ENCODE assay signal across 9 mouse cellular contexts in the genomic region with DNA sequence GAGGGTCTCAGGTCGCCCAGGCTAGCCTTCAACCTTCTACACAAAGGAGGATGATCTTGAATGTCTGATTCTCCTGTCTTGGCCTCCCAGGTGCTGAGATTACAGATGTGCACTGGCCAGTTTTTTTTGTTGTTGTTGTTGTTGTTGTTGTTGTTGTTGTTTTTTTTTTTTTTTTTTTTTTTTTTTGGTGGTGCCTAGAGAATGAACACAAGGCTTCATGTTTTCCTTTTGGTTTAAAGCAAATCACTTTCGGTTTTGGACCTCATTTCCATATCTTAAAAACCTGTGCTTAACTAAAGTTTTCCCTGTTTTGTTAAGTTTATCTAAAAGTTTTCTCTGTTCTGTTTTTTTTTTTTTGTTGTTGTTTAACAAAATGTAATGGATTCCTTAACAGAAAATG. TPM values are rescaled to one million over a fixed set of nuclear protein-coding genes. Genes with fewer than 3 reads are reported as not detected.
DNase-seq lines count a peak whose midpoint lies in the region; ATAC-seq and TF ChIP-seq lines count a peak whose summit lies in the region.
"Had no signal": no experiment of that assay in that cellular context is flagged by ENCODE, and none has a peak within 500 bp of the region (broad histone marks: within the 10 kb centered on the region; RNA-seq: fewer than 3 reads in every experiment).

No protein-coding gene starts in this region.

- H3K9ac ChIP-seq in heart, embryonic 15.5 days, result peak overlapping the region; percentile 91
- peak overlapping the region; percentile 92; the same call in 1 of the 2 replicates for H3K9ac ChIP-seq in ES-E14 (ENCODE audit: insufficient read depth, low read depth, low read length, poor library complexity, severe bottlenecking)
- peak overlapping the region; percentile 90 for H3K9ac ChIP-seq in hindbrain, embryonic 11.5 days (ENCODE audit: low read depth, low read length)
- H3K9ac ChIP-seq in midbrain, embryonic 11.5 days (ENCODE audit: low read length), result peak overlapping the region; percentile 91

- peaks cover 8% of the 10 kb centered on the region; the same call in 1 of the 2 replicates for H3K36me3 ChIP-seq in heart, embryonic 15.5 days
- peaks cover 23% of the 10 kb centered on the region for H3K36me3 ChIP-seq in ES-E14 (ENCODE audit: control insufficient read depth, insufficient read depth, low read length, poor library complexity, severe bottlenecking)
- H3K36me3 ChIP-seq in hindbrain, embryonic 11.5 days (ENCODE audit: control insufficient read depth, insufficient read depth, low read length), result peaks cover 2% of the 10 kb centered on the region; the same call in 1 of the 2 replicates
- peaks cover 5% of the 10 kb centered on the region; the same call in 1 of the 2 replicates for H3K36me3 ChIP-seq in midbrain, embryonic 11.5 days (ENCODE audit: control insufficient read depth, insufficient read depth, low read length)

- 3% methylated on average over 2 of the region's 2 CpGs for WGBS in heart, embryonic 15.5 days
- WGBS in hindbrain, embryonic 11.5 days, result 6% methylated on average over 2 of the region's 2 CpGs
- WGBS in midbrain, embryonic 11.5 days, result 10% methylated on average over 2 of the region's 2 CpGs

- peaks cover 42% of the 10 kb centered on the region for H3K4me1 ChIP-seq in heart, embryonic 15.5 days (replicated peaks)
- H3K4me1 ChIP-seq in ES-E14 (ENCODE audit: control insufficient read depth in 2 of 2, insufficient read depth in 2 of 2, low read length in 2 of 2, poor library complexity in 1 of 2), result peaks cover 0 to 2% of the 10 kb centered on the region in 2 experiments; a peak in 1 of 4 replicates
- H3K4me1 ChIP-seq in hindbrain, embryonic 11.5 days (replicated peaks; ENCODE audit: control insufficient read depth, insufficient read depth, low read length), result peaks cover 7% of the 10 kb centered on the region
- peaks cover 29% of the 10 kb centered on the region for H3K4me1 ChIP-seq in midbrain, embryonic 11.5 days (ENCODE audit: control insufficient read depth, insufficient read depth, low read length)

- H3K4me3 ChIP-seq in heart, embryonic 15.5 days, result peak overlapping the region; percentile 79
- H3K4me3 ChIP-seq in ES-E14 (ENCODE audit: insufficient read depth in 1 of 2, low read depth in 1 of 2, low read length in 2 of 2, poor library complexity in 1 of 2, severe bottlenecking in 1 of 2), result peak overlapping the region; percentile 83 to 91
- peak overlapping the region; percentile 96 for H3K4me3 ChIP-seq in hindbrain, embryonic 11.5 days (ENCODE audit: low read depth, low read length)
- H3K4me3 ChIP-seq in midbrain, embryonic 11.5 days (ENCODE audit: low read depth, low read length), result peak overlapping the region; percentile 92

- DNase-seq in heart, adult 11 months, result no peak
- no peak for DNase-seq in ES-E14 (ENCODE audit: low read depth, low spot score)
- DNase-seq in hindbrain, embryonic 11.5 days (ENCODE audit: low spot score), result no peak
- no peak for DNase-seq in midbrain, embryonic 11.5 days (ENCODE audit: low spot score, missing footprints)
- no peak for DNase-seq in frontal cortex, adult 2 months (ENCODE audit: extremely low spot score in 1 of 2, low spot score in 1 of 2)
- no peak for DNase-seq in retina, postnatal 1 day
- no peak for DNase-seq in left cerebral cortex, postnatal 36 days (ENCODE audit: low spot score in 2 of 2)

- H3K27ac ChIP-seq in heart, embryonic 15.5 days, result no peak overlapping the region
- H3K27ac ChIP-seq in ES-E14 (ENCODE audit: insufficient read depth, low read depth, low read length, poor library complexity, severe bottlenecking), result no peak overlapping the region
- no peak overlapping the region for H3K27ac ChIP-seq in hindbrain, embryonic 11.5 days (ENCODE audit: low read depth, low read length)
- no peak overlapping the region for H3K27ac ChIP-seq in midbrain, embryonic 11.5 days (ENCODE audit: low read depth, low read length)

- ATAC-seq in heart, embryonic 15.5 days (replicated peaks; ENCODE audit: insufficient number of reproducible peaks, insufficient read depth, low FRiP score, low read depth), result no peak
- ATAC-seq in hindbrain, embryonic 11.5 days (ENCODE audit: low FRiP score), result no peak
- ATAC-seq in midbrain, embryonic 11.5 days (ENCODE audit: low FRiP score), result no peak
- ATAC-seq: Patski had no signal

- intact Hi-C loops in left cerebral cortex, postnatal 36 days (cut with DNase I), result loop anchor here (10.0 kb wide), 1 partner anchor 155 kb away; a partner anchor contains a TSS

- H3K9me3 ChIP-seq in heart, embryonic 15.5 days (replicated peaks), result no peaks in the 10 kb centered on the region
- H3K9me3 ChIP-seq in ES-E14 (ENCODE audit: control insufficient read depth, insufficient read depth, low read depth, low read length), result no peaks in the 10 kb centered on the region
- H3K9me3 ChIP-seq in hindbrain, embryonic 11.5 days (ENCODE audit: control insufficient read depth, low read length), result no peaks in the 10 kb centered on the region
- no peaks in the 10 kb centered on the region for H3K9me3 ChIP-seq in midbrain, embryonic 11.5 days (ENCODE audit: control insufficient read depth, low read length)

- in situ Hi-C loops in ES-E14 (cut with MboI; ENCODE audit: low sequenced_read_pairs in 2 of 2, unreplicated experiment in 2 of 2), result no loop called here

- H3K4me2 ChIP-seq in heart, embryonic 15.5 days, result peak overlapping the region; percentile 89
- peak overlapping the region; percentile 99 for H3K4me2 ChIP-seq in hindbrain, embryonic 11.5 days (replicated peaks; ENCODE audit: low read depth, low read length)
- peak overlapping the region; percentile 99 for H3K4me2 ChIP-seq in midbrain, embryonic 11.5 days

- H3K27me3 ChIP-seq in heart, embryonic 15.5 days, result no peaks in the 10 kb centered on the region
- no peaks in the 10 kb centered on the region for H3K27me3 ChIP-seq in hindbrain, embryonic 11.5 days (ENCODE audit: control insufficient read depth, insufficient read depth, low read length)
- no peaks in the 10 kb centered on the region for H3K27me3 ChIP-seq in midbrain, embryonic 11.5 days (ENCODE audit: control insufficient read depth, insufficient read depth, low read length)
- H3K27me3 ChIP-seq: Patski had no signal

TF ChIP-seq in ES-E14, 5 proteins besides CTCF, POLR2A, EP300 and RAD21:
- TF ChIP-seq ZC3H11A (IDR thresholded peaks at IDR 0.05; ENCODE audit: borderline replicate concordance, low read depth, low read length) (no peak), ZNF384 (IDR thresholded peaks at IDR 0.05; ENCODE audit: low read depth, low read length) (peak; percentile 76)

RNA-seq across cellular contexts. Expression of a gene that starts 3.4 kb away (rescaled TPM):
- polyA plus RNA-seq in heart, embryonic 15.5 days (2015; fragmentation: Nextera tagmentation; extraction: Ambion mirVana), result 36.8 and 39.1 TPM in 2 replicates
- total RNA-seq in ES-E14 (2012; rRNA removed), result 23.4 and 27.6 TPM in 2 replicates
- polyA plus RNA-seq in hindbrain, embryonic 11.5 days (2014; fragmentation: Nextera tagmentation; extraction: Ambion mirVana), result 31.1 and 33.2 TPM in 2 replicates
- 33.9 and 35.4 TPM in 2 replicates for polyA plus RNA-seq in midbrain, embryonic 11.5 days (2014; fragmentation: Nextera tagmentation; extraction: Ambion mirVana)
- polyA plus RNA-seq in frontal cortex, adult 2 months (2012; rRNA removed), result 19.0 and 19.3 TPM in 2 replicates
- 10 to 100 TPM; 54.6 to 55.8 TPM for total RNA-seq in left cerebral cortex, postnatal 36 days (2021)
